Mouse (Mus musculus) midbrain, embryonic 12.5 days (tissue): ENCODE measurements around the gene Gm42906. TPM values are rescaled to one million over a fixed set of nuclear protein-coding genes. Genes with fewer than 3 reads are reported as not detected.
A peak's percentile ranks its signal among the peaks of the same experiment; 100 is the strongest.

ENCODE experiments used
- ATAC-seq: fragments of 200-750 bp; cut with Nextera tagmentation; 2 replicates; pipeline ENCODE4 v1.8.0; 2017; ENCODE audit warnings: low read depth, moderate TSS enrichment, moderate library complexity; ENCODE audit not compliant: low FRiP score
- H3K27ac ChIP-seq: fragments of 300-500 bp; sonication (generic); replicated peaks from 2 replicates; pipeline ENCODE4 v1.5.1; 2016; ENCODE audit warnings: mild to moderate bottlenecking
- H3K27me3 ChIP-seq: fragments of 300-500 bp; sonication (generic); 2 replicates; pipeline ENCODE4 v1.6.1; 2016; ENCODE audit warnings: mild to moderate bottlenecking
- H3K36me3 ChIP-seq: fragments of 300-500 bp; sonication (generic); 2 replicates; pipeline ENCODE4 v1.6.1; 2016
- H3K4me1 ChIP-seq: fragments of 300-500 bp; sonication (generic); 2 replicates; pipeline ENCODE4 v1.6.1; 2016
- H3K4me2 ChIP-seq: fragments of 300-500 bp; sonication (generic); replicated peaks from 2 replicates; pipeline ENCODE4 v1.6.1; 2016; ENCODE audit warnings: mild to moderate bottlenecking, moderate library complexity
- H3K4me3 ChIP-seq: fragments of 300-500 bp; sonication (generic); 2 replicates; pipeline ENCODE4 v1.5.1; 2016; ENCODE audit warnings: mild to moderate bottlenecking
- H3K9ac ChIP-seq: fragments of 300-500 bp; sonication (generic); replicated peaks from 2 replicates; pipeline ENCODE4 v1.6.1; 2016; ENCODE audit warnings: mild to moderate bottlenecking, moderate library complexity
- H3K9me3 ChIP-seq: fragments of 300-500 bp; sonication (generic); 2 replicates; pipeline ENCODE4 v1.6.1; 2016; ENCODE audit warnings: mild to moderate bottlenecking
- WGBS: fragments of 180-500 bp; shearing (Covaris S2); methylation state at CpG from one replicate; pipeline ENCODE4 v1.1.7; 2016; 5-methylcytosine and 5-hydroxymethylcytosine counted together
- polyA plus RNA-seq: library from polyadenylated mRNA; unstranded; fragments of >200 nt; fragmentation: Nextera tagmentation; extraction: Ambion mirVana; gene quantifications from 2 replicates; pipeline ENCODE4 v1.2.1, GENCODE M21; 2016

Gm42906 gene
- polyA plus RNA-seq, 1 experiment from 2014 or later, result not detected

DNA sequence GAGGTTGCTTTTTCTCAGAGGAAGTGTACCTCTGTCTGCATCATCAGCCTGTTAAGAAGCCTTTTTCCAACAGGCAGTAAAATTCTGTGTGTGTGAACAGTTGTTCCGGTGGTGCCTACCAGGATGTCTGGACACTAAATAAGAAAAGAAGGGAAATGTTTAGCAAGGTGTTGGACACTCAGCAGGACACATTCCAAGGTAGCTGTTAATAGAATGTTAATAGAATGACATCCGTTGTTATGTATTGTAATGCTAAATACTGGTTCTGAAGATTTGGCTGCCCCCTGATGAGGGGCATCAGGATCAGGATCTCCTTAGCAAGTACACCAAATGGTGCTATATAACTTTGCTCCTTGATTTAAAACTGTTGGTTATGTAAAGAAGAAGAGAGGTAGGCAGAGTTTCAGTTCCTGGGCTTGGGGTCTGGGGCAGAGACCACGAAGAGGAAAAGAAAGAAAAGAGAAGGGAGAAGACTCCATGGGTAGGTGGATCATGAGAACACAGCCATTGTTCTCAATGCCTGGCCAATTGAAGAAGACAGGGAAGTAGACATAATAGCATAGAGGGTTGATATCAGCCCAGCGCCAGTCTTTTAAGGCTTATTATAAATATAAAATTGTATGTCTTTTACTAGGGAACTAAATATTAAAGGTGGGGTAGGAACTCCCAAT, 204.1 kb downstream of the Gm42906 start:
- H3K9ac ChIP-seq, result no peak overlapping the region
- WGBS, result 73% methylated on average over 4 of the region's 4 CpGs
- H3K36me3 ChIP-seq, result no peaks in the 10 kb centered on the region
- H3K27ac ChIP-seq, result no peak overlapping the region
- H3K27me3 ChIP-seq, result no peaks in the 10 kb centered on the region
- no peak overlapping the region for H3K4me3 ChIP-seq
- H3K4me2 ChIP-seq, result no peak overlapping the region
- peaks cover 2% of the 10 kb centered on the region for H3K4me1 ChIP-seq
- H3K9me3 ChIP-seq, result no peaks in the 10 kb centered on the region
- no peak for ATAC-seq

DNA sequence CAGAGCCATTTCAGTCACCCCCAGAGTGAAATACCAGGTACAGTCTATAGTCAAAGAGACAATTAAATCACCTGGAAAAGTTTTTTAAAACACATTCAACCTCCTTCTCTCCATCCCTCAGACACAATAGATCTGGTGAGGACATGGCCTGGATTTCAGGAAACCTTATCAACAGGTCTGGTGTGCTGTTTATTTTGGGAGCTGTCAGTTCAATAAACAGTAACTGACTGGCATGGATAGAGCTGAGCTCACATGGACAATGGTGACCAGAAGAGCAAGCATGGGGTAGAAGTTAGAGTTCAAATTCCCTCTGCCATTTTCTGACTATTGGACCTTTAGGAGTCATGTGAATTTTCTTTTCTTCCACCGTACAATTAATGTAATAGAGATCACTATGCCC, 205.2 kb downstream of the Gm42906 start:
- H3K27ac ChIP-seq, result no peak overlapping the region
- H3K9me3 ChIP-seq, result no peaks in the 10 kb centered on the region
- H3K4me2 ChIP-seq, result no peak overlapping the region
- H3K36me3 ChIP-seq, result no peaks in the 10 kb centered on the region
- H3K4me1 ChIP-seq, result peaks cover 6% of the 10 kb centered on the region
- no peak for ATAC-seq
- 92% methylated on average over 1 of the region's 1 CpGs for WGBS
- no peak overlapping the region for H3K4me3 ChIP-seq
- no peaks in the 10 kb centered on the region for H3K27me3 ChIP-seq
- no peak overlapping the region for H3K9ac ChIP-seq

DNA sequence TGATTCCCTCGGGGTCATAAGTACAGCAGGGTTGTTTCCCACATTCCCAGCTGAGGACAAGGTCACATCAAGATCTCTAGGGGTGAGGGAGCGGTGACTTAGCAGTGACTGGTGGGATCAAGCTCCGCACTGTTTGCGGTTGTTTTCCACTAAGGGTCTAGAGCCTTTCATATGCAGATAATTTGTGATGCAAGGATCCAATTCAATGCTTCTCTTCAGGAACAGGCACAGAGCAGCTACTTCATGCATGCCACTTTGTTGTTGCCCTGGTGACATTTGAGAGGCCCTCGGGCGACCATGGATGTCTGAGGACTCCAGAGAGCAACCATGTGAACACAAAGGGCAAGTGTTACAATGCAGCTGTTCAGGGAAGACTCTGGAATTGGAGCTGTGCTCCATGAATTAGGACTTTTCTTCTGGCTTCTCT, 209.3 kb downstream of the Gm42906 start:
- Histone ChIP-seq H3K36me3 (no peaks in the 10 kb centered on the region), H3K4me2 (no peak overlapping the region), H3K27ac (peak overlapping the region; percentile 42; the same call in 1 of the 2 replicates), H3K9ac (no peak overlapping the region), H3K4me3 (no peak overlapping the region), H3K9me3 (no peaks in the 10 kb centered on the region), H3K4me1 (peaks cover 6% of the 10 kb centered on the region), H3K27me3 (no peaks in the 10 kb centered on the region)
- peak; percentile 92 for ATAC-seq
- 12% methylated on average over 6 of the region's 6 CpGs for WGBS

DNA sequence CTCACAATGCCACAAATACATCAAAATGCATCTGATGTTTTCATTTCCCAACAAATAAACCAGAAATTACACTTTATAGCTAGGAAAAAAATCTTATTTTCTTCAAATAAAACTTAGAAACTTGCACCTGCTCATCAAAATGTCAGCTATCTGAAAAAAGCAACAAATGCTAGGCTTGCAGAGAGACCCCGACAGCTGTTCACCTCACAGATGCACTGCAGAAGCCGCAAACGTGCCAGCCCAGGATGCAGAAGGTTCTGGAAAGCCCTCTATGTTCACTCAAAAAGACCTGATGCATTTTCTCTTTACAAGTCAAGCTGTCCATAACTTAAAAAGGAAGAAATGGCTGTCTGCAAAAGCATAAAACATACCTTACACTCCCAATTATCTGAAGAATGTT, 214.9 kb downstream of the Gm42906 start:
- no peak overlapping the region for H3K9ac ChIP-seq
- H3K36me3 ChIP-seq, result no peaks in the 10 kb centered on the region
- no peaks in the 10 kb centered on the region for H3K9me3 ChIP-seq
- H3K27ac ChIP-seq, result no peak overlapping the region
- no peak for ATAC-seq
- no peaks in the 10 kb centered on the region for H3K27me3 ChIP-seq
- H3K4me2 ChIP-seq, result no peak overlapping the region
- 89% methylated on average over 3 of the region's 3 CpGs for WGBS
- no peak overlapping the region for H3K4me3 ChIP-seq
- H3K4me1 ChIP-seq, result no peaks in the 10 kb centered on the region

DNA sequence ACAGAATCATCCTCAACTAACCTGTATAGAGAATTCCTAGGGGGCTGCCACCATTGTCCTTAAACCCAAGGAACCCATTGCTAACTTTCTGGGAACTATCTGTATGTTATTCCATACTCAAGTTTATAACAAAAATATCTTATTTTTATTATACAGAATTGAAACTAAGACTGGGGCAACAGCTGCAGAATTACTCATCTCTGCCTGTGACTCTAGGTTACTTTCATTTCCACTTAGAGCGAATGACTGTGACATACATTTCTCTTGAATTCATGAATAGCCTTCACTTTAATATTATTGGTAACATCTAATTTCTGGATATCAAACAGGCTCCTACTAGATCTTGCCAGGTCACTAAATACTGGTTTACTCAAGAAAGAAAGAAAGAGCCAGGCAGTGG, 217.1 kb downstream of the Gm42906 start:
- H3K4me2 ChIP-seq, result no peak overlapping the region
- ATAC-seq, result no peak
- H3K4me1 ChIP-seq, result no peaks in the 10 kb centered on the region
- 100% methylated on average over 1 of the region's 1 CpGs for WGBS
- no peaks in the 10 kb centered on the region for H3K27me3 ChIP-seq
- H3K36me3 ChIP-seq, result no peaks in the 10 kb centered on the region
- no peaks in the 10 kb centered on the region for H3K9me3 ChIP-seq
- no peak overlapping the region for H3K9ac ChIP-seq
- no peak overlapping the region for H3K4me3 ChIP-seq
- H3K27ac ChIP-seq, result no peak overlapping the region

DNA sequence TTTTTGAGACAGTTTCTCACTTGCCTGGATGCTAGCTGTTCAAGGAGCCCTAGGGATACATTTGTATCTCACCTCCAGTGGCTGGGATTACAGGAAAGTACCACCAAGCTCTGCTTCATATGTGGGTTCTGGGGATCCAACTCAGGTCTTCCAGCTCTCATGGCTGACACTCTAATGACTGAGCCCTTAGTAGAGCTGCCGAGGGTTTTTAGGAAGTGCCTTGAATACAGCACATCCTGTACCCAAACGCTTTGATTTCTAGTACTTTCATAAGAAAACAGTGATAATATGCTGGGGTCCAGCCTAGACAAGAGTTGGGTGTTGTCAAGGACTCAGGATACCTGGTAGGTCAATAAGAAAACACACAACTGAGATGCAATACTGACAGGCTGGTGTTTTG, 217.9 kb downstream of the Gm42906 start:
- Histone ChIP-seq H3K9ac (no peak overlapping the region), H3K4me2 (no peak overlapping the region), H3K27ac (no peak overlapping the region), H3K36me3 (no peaks in the 10 kb centered on the region), H3K4me3 (no peak overlapping the region), H3K4me1 (no peaks in the 10 kb centered on the region), H3K9me3 (no peaks in the 10 kb centered on the region), H3K27me3 (no peaks in the 10 kb centered on the region)
- WGBS, result 84% methylated on average over 2 of the region's 2 CpGs
- no peak for ATAC-seq

DNA sequence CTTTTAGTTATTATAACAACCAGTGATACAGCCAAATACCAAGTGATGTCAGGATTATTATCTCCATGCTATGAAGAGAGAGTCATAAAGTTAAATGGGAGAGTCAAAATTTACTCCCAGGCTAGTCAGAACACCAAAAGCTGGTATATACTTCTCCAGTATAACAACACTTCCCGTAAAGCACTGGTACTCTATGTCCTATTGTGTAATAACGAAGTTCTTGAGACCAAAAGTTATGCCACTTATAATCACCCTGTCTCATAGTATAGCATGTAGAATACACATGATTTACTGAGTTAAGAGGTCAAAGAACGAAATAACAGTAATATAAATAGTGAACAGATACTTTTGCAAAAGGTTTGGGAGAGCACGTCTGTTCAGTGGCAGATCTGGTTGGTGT, 222.9 kb downstream of the Gm42906 start:
- Histone ChIP-seq H3K27me3 (no peaks in the 10 kb centered on the region), H3K4me1 (no peaks in the 10 kb centered on the region), H3K36me3 (no peaks in the 10 kb centered on the region), H3K9me3 (no peaks in the 10 kb centered on the region), H3K9ac (no peak overlapping the region), H3K27ac (no peak overlapping the region), H3K4me3 (no peak overlapping the region), H3K4me2 (no peak overlapping the region)
- WGBS, result 91% methylated on average over 4 of the region's 4 CpGs
- ATAC-seq, result no peak

DNA sequence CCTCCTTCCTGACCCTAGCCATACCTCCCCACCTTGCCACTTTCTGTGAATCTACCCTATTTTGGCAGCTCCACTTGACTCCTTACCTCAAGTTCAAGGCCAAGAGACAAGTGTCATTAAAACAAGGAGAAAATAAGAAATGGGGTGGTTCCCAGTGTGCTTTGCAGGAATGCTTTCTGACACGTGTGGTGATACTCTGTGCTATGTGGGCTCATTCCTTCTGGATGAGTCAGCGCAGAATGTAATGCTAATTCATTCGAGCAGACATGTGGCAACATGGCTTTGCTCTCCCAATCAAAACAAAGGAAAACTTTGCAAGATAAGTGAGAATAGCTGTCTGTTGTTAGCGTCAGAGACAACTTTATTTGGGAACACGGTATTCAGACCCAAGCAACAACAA, 225.0 kb downstream of the Gm42906 start:
- Histone ChIP-seq H3K36me3 (no peaks in the 10 kb centered on the region), H3K9ac (no peak overlapping the region), H3K4me1 (no peaks in the 10 kb centered on the region), H3K9me3 (no peaks in the 10 kb centered on the region), H3K27me3 (no peaks in the 10 kb centered on the region), H3K4me3 (no peak overlapping the region), H3K27ac (no peak overlapping the region), H3K4me2 (no peak overlapping the region)
- 75% methylated on average over 5 of the region's 5 CpGs for WGBS
- no peak for ATAC-seq

DNA sequence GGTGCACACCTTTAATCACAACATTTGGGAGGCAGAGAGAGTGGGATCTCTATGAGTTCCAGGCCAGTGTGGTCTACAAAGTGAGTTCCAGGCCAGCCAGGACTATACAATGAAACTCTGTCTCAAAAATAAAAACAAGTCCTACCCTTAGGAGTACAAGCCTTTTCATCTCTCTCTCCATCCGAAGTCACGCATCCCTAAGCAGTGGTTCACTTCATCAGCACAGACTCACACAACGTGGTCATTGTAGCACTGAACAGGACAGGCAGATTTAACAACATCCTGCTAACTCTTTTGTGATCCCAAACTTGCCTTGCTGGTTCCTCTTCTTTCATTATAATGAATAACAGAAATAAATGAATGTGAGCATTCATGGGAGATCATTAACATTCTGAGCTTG, 226.7 kb downstream of the Gm42906 start:
- H3K4me1 ChIP-seq, result no peaks in the 10 kb centered on the region
- H3K9me3 ChIP-seq, result no peaks in the 10 kb centered on the region
- H3K4me2 ChIP-seq, result no peak overlapping the region
- no peaks in the 10 kb centered on the region for H3K36me3 ChIP-seq
- WGBS, result 73% methylated on average over 3 of the region's 3 CpGs
- no peak for ATAC-seq
- no peak overlapping the region for H3K27ac ChIP-seq
- H3K4me3 ChIP-seq, result no peak overlapping the region
- no peak overlapping the region for H3K9ac ChIP-seq
- no peaks in the 10 kb centered on the region for H3K27me3 ChIP-seq

DNA sequence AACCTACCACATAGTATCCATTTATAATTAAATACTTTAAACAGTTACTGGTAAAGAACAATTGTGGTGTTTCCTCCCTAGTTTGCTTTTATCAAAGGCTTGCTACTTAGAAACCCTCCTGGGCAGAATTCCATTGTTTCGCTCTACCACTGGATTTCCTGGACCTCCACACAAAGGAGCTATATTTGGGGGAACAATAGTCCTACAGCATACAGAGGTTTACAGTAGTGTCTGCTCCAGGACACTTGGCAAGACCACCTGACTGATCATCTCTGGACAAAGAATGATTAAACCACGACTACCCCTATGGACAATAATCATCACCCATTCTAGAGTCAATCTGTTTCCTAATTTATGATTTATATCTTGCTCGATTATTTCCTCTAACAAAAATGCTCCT, 228.7 kb downstream of the Gm42906 start:
- H3K27me3 ChIP-seq, result no peaks in the 10 kb centered on the region
- H3K4me3 ChIP-seq, result no peak overlapping the region
- no peak for ATAC-seq
- H3K9ac ChIP-seq, result no peak overlapping the region
- no peak overlapping the region for H3K4me2 ChIP-seq
- H3K9me3 ChIP-seq, result no peaks in the 10 kb centered on the region
- WGBS, result 84% methylated on average over 3 of the region's 3 CpGs
- H3K36me3 ChIP-seq, result no peaks in the 10 kb centered on the region
- H3K27ac ChIP-seq, result no peak overlapping the region
- H3K4me1 ChIP-seq, result no peaks in the 10 kb centered on the region

DNA sequence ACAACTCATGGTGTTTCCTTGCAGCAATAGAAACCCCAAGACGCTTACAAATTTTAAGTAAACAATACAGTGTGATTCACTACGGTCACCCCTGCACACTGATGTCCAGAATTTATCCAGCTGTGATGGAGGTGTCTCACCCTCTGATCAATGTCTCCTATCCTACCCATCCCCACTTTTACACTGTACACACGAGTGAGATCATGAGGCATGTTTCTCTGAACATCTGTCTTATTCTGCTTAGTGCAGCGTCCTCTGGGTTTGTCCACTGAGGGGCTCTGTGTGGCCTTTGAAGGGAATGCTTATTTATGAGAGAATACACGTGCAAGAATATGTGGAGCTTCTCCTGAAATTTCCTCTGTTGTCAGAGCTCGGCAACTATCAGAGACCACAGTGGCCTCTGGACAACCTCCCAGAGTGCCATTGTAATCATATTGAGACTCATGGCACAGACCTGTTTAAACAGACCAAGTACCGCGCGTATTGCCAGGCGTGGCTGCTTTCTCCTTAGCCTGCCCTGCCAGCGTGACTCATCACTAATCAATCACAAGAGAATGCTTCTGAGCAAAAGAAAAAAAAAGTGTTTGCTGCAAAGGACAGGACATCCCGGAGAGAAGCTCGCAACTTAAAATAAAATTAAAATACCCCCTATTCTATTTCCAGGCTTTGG, 231.2 kb downstream of the Gm42906 start:
- Histone ChIP-seq H3K36me3 (no peaks in the 10 kb centered on the region), H3K9ac (no peak overlapping the region), H3K4me1 (no peaks in the 10 kb centered on the region), H3K4me2 (no peak overlapping the region), H3K27me3 (0 out of 2 replicates have a peak, but pooled peaks cover 3% of the 10 kb centered on the region), H3K27ac (no peak overlapping the region), H3K4me3 (no peak overlapping the region), H3K9me3 (no peaks in the 10 kb centered on the region)
- 77% methylated on average over 13 of the region's 13 CpGs for WGBS
- no peak for ATAC-seq

DNA sequence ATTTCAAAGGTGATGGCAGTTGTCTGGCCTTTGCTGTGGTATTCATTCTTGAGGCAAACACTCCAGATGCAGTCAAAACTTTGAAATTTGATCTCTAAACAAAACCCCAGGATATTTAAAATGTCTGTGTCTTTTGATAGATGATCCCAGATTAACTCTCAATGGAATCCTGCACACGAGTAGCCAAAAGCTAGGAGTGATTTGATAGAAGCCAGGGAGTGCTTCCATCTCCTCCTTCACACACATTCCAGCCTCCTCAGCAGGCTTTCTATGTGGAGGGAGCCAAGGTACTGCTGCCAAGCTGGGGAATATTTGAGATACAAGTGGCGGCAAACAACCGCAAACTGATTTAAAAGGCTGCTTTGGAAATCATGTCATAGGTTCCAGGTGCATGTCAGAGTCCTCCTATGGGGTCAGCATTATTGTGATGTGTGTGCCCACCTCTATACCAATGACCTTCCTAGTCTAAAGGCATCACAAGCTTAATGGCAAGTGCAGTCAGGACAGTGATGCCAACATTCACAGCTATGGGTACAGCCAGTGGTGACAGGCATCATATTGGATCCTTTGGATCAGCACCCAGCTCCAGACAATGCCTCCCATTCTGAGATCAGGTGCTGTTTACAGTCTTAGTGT, 234.0 kb downstream of the Gm42906 start:
- H3K27ac ChIP-seq, result no peak overlapping the region
- no peak overlapping the region for H3K9ac ChIP-seq
- no peak overlapping the region for H3K4me3 ChIP-seq
- no peaks in the 10 kb centered on the region for H3K9me3 ChIP-seq
- H3K36me3 ChIP-seq, result no peaks in the 10 kb centered on the region
- WGBS, result 59% methylated on average over 3 of the region's 3 CpGs
- peaks cover 5% of the 10 kb centered on the region; the same call in 1 of the 2 replicates for H3K4me1 ChIP-seq
- ATAC-seq, result no peak
- H3K4me2 ChIP-seq, result no peak overlapping the region
- peaks cover 6% of the 10 kb centered on the region; the same call in 1 of the 2 replicates for H3K27me3 ChIP-seq
